Mouse (Mus musculus) lung, postnatal 0 days (tissue): Measurements from ENCODE around the gene Defb45.

Source experiments
- CTCF ChIP-seq: IDR thresholded peaks from 2 replicates; pipeline ENCODE4 v1.5.1; 2016; ENCODE audit warnings: antibody characterized with exemption, mild to moderate bottlenecking
- EP300 ChIP-seq: IDR thresholded peaks from 2 replicates; pipeline ENCODE4 v1.6.1; 2016; ENCODE audit warnings: antibody characterized with exemption, mild to moderate bottlenecking, control low read depth

DNA sequence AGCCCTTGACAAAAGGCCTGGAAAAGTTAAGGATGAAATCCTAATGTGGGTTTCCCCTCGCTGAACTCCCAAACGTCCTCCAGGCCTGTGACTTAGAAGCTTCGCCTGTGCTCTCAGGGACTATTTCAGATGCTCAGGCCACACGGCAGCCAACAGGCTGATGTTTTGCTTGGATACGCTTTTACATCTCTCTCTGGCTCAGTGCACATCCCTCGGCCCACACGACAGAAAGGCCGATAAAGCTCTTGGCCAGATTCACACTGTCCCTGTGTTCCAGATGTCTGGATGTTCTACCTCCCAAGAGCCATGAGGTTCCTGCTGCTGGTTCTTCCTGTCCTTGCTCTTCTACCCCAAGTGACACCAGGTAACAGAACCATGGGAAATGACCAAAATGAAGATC is 25.7 kb downstream of the Defb45 start:
- TF ChIP-seq CTCF (no peak), EP300 (no peak)
